Mouse (Mus musculus) layer of hippocampus, adult 18-20 months (tissue): Measurements from ENCODE around the gene Actr8. TPM values are rescaled to one million over a fixed set of nuclear protein-coding genes. Genes with fewer than 3 reads are reported as not detected.

ENCODE experiments used
- DNase-seq, 2 experiments: peaks; one replicate each; pipeline ENCODE4 v3.0.0; 2022; ENCODE audit warnings: low spot score in 2 of 2
- long read RNA-seq: library from polyadenylated mRNA; stranded (forward); transcript quantifications from one replicate; pipeline ENCODE4 v2.0.0, GENCODE M21; 2021
- total RNA-seq, 2 experiments: library from RNA; stranded (reverse); gene quantifications; 2 replicates each; pipeline ENCODE4 v1.2.3; 2021

The Actr8 gene
- 10 to 100 TPM; 75.6 to 76.4 TPM for total RNA-seq
- long read RNA-seq, transcript Actr8-201 (13 exons, 2,119 nt): major isoform, 49 of 73 reads
- long read RNA-seq, partial matches to known transcripts: 7 of 73 reads
- long read RNA-seq, other reads (novel, unspliced or antisense): 16 of 73 reads

GRCm38 (mm10) chr14:29978254-29979204 lies at the start of gene Actr8:
Gene Actr8 (plus strand): TSS chr14:29978337.
- peak; percentile 89 to 94 for DNase-seq

GRCm38 (mm10) chr14:29928966-29929365 lies 49.2 kb upstream of the Actr8 start:
- no peak for DNase-seq

- no peak for DNase-seq
These were observed 42.6 kb upstream of the Actr8 start for GRCm38 (mm10) chr14:29935516-29935915.

- peak; percentile 30 to 63 for DNase-seq
These were observed 40.7 kb upstream of the Actr8 start for GRCm38 (mm10) chr14:29937466-29937865.

- no peak for DNase-seq
These were observed 38.4 kb upstream of the Actr8 start for GRCm38 (mm10) chr14:29939600-29940312.

- DNase-seq: no peak
These were observed 37.8 kb upstream of the Actr8 start for GRCm38 (mm10) chr14:29940313-29940812.

GRCm38 (mm10) chr14:29940877-29941276 lies 37.3 kb upstream of the Actr8 start:
- DNase-seq: peak; percentile 32 to 81

- DNase-seq: no peak
These were observed 31.3 kb upstream of the Actr8 start for GRCm38 (mm10) chr14:29946761-29947309.

GRCm38 (mm10) chr14:29950805-29951204 lies 27.3 kb upstream of the Actr8 start:
- no peak for DNase-seq

GRCm38 (mm10) chr14:29957393-29957792 lies 20.7 kb upstream of the Actr8 start:
- no peak for DNase-seq

- no peak for DNase-seq
These were observed 10.5 kb upstream of the Actr8 start for GRCm38 (mm10) chr14:29967611-29968010.

GRCm38 (mm10) chr14:29968075-29968821 lies 9.9 kb upstream of the Actr8 start, which contains the start of gene Selenok:
Gene Selenok (plus strand): TSS chr14:29968308.
- DNase-seq: peak; percentile 95 to 99

GRCm38 (mm10) chr14:29971446-29971845 lies 6.7 kb upstream of the Actr8 start:
- DNase-seq: no peak

GRCm38 (mm10) chr14:29971993-29972392 lies 6.1 kb upstream of the Actr8 start:
- DNase-seq: no peak

- DNase-seq: no peak
These were observed 1.2 kb upstream of the Actr8 start for GRCm38 (mm10) chr14:29976927-29977326.

- no peak for DNase-seq
These were observed 2.5 kb downstream of the Actr8 start for GRCm38 (mm10) chr14:29980447-29981205.

- no peak for DNase-seq
These were observed 8.0 kb downstream of the Actr8 start for GRCm38 (mm10) chr14:29986096-29986495.

GRCm38 (mm10) chr14:29987276-29987675 lies 9.1 kb downstream of the Actr8 start:
- no peak for DNase-seq

GRCm38 (mm10) chr14:29987739-29988138 lies 9.6 kb downstream of the Actr8 start:
- no peak for DNase-seq

GRCm38 (mm10) chr14:29988337-29988736 lies 10.2 kb downstream of the Actr8 start:
- no peak for DNase-seq
